Mouse (Mus musculus): ENCODE results near the gene Mup9.
"Not testable (repeated sequence)": the region's sequence is repeated elsewhere in the genome, so short reads cannot be mapped to it uniquely, and the experiment has no call there.

Mup9 gene

DNA sequence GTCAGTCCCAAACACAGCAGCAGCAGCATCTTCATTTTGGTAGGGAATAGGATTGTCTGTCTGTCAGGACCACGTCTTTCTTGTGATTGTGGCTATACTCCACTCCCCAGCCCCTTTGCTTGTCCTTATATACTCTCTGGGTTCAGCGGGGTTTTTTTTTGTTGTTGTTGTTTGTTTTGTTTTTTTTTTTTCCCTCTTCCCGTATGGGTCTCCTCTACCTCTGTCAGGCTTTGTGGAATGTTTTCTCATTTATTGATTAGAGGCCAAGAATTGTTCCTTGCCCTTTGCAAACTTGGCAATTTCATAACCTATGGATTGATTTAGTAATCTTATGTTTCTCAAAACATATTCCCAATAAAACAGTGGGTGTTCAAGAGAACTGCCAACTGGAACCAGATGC lies at the start of gene Mup9:
Gene Mup9, minus strand, starts transcription at position 101 of the 400 bp plus-strand sequence.
- not testable (repeated sequence) for DNase-seq (ENCODE audit: low spot score)
